Mouse (Mus musculus) embryonic facial prominence, embryonic 12.5 days (tissue): ENCODE data around the gene Ston1. TPM values are rescaled to one million over a fixed set of nuclear protein-coding genes. Genes with fewer than 3 reads are reported as not detected.

Experiments used
- ATAC-seq: fragments of 200-750 bp; cut with Nextera tagmentation; 2 replicates; pipeline ENCODE4 v1.8.0; 2017; ENCODE audit not compliant: insufficient number of reproducible peaks, insufficient read depth, low FRiP score, low TSS enrichment
- H3K27ac ChIP-seq: fragments of 300-500 bp; sonication (generic); 2 replicates; pipeline ENCODE4 v1.5.1; 2016; ENCODE audit warnings: mild to moderate bottlenecking
- H3K27me3 ChIP-seq: fragments of 300-500 bp; sonication (generic); 2 replicates; pipeline ENCODE4 v1.6.1; 2016; ENCODE audit warnings: mild to moderate bottlenecking, moderate library complexity
- H3K36me3 ChIP-seq: fragments of 300-500 bp; sonication (generic); 2 replicates; pipeline ENCODE4 v1.6.1; 2016; ENCODE audit warnings: mild to moderate bottlenecking
- H3K4me1 ChIP-seq: fragments of 300-500 bp; sonication (generic); 2 replicates; pipeline ENCODE4 v1.6.1; 2016
- H3K4me2 ChIP-seq: fragments of 300-500 bp; sonication (generic); replicated peaks from 2 replicates; pipeline ENCODE4 v1.6.1; 2016; ENCODE audit warnings: mild to moderate bottlenecking, moderate library complexity
- H3K4me3 ChIP-seq: fragments of 300-500 bp; sonication (generic); 2 replicates; pipeline ENCODE4 v1.5.1; 2016; ENCODE audit warnings: mild to moderate bottlenecking
- H3K9ac ChIP-seq: fragments of 300-500 bp; sonication (generic); 2 replicates; pipeline ENCODE4 v1.6.1; 2016; ENCODE audit warnings: mild to moderate bottlenecking, moderate library complexity
- H3K9me3 ChIP-seq: fragments of 300-500 bp; sonication (generic); 2 replicates; pipeline ENCODE4 v1.6.1; 2016; ENCODE audit warnings: mild to moderate bottlenecking, moderate library complexity
- WGBS: fragments of 180-500 bp; shearing (Covaris S2); methylation state at CpG from one replicate; pipeline ENCODE4 v1.1.7; 2016; 5-methylcytosine and 5-hydroxymethylcytosine counted together
- polyA plus RNA-seq: library from polyadenylated mRNA; unstranded; fragments of >200 nt; fragmentation: Nextera tagmentation; extraction: Ambion mirVana; gene quantifications from 2 replicates; pipeline ENCODE4 v1.2.1, GENCODE M21; 2016

The Ston1 gene
- polyA plus RNA-seq, 1 experiment from 2014 or later, result 4.9 TPM

DNA sequence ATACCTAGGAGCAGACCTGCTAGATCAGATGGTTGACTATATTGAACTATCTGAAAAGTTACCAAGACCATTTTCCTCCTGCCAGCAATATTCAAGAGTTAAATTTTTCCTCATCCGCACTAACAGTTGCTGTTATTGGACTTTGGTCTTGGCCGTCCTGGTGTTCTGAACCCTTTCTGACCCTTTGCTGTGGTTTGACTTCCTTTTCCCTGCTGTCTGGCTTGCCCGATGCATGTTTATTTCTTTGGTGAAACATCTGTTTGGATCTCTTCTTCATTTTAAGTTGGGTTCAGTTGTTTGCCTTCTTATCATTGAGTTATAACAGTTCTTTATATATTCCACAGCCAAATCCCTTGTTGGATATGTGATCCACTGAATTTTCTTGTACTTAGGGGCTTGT lies 33.9 kb upstream of the Ston1 start:
- H3K27me3 ChIP-seq, result no peaks in the 10 kb centered on the region
- no peaks in the 10 kb centered on the region for H3K4me1 ChIP-seq
- no peak overlapping the region for H3K4me2 ChIP-seq
- H3K36me3 ChIP-seq, result peaks cover 28% of the 10 kb centered on the region
- 68% methylated on average over 3 of the region's 3 CpGs for WGBS
- H3K4me3 ChIP-seq, result no peak overlapping the region
- H3K27ac ChIP-seq, result no peak overlapping the region
- H3K9me3 ChIP-seq, result no peaks in the 10 kb centered on the region
- no peak for ATAC-seq
- H3K9ac ChIP-seq, result no peak overlapping the region

DNA sequence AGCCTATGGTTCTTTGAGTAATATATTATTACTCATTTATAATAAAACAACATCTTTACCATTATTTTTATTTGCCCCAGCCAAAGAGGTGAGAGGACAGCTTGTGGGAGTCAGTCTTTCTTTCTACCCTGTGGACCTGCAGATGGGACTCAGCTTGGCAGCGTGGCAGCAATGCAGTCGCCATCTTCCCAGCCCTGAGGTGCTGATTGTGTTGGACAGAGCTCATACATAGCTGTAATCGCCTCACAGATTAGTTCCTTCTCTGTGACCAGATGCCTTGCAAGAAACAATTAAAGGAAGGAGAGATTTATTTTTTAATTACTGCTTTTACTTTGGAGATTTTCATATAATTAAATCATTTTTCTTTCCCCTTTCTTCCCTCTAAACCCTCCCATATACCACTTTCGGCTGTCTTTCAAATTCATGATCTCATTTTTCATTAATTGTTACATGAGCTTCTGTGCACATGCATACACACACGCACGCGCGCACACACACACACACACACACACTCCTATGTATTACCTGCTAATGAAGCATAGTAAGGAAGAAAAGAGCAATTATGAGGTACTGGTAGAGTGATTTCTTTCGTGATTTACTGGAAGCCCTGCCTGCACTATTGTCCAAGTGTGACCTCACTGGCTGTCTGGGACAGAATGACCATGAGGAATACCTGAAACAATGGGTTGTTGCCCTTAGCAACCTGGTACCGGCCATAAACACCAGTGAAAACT lies 27.5 kb upstream of the Ston1 start:
- ATAC-seq, result no peak

GRCm38 (mm10) chr17:88570784-88571183 lies 26.7 kb upstream of the Ston1 start:
- Histone ChIP-seq H3K9me3 (no peaks in the 10 kb centered on the region), H3K27me3 (no peaks in the 10 kb centered on the region), H3K9ac (no peak overlapping the region), H3K27ac (no peak overlapping the region), H3K4me2 (no peak overlapping the region), H3K4me3 (no peak overlapping the region), H3K36me3 (peaks cover 52% of the 10 kb centered on the region), H3K4me1 (no peaks in the 10 kb centered on the region)
- no peak for ATAC-seq
- 76% methylated on average over 11 of the region's 11 CpGs for WGBS

More for the DNA sequence above, 27.5 kb upstream of the Ston1 start:
- Histone ChIP-seq H3K4me1 (no peaks in the 10 kb centered on the region), H3K4me3 (no peak overlapping the region), H3K27me3 (no peaks in the 10 kb centered on the region), H3K9ac (no peak overlapping the region), H3K9me3 (no peaks in the 10 kb centered on the region), H3K27ac (no peak overlapping the region), H3K36me3 (peaks cover 53% of the 10 kb centered on the region), H3K4me2 (no peak overlapping the region)
- WGBS, result 86% methylated on average over 10 of the region's 10 CpGs

DNA sequence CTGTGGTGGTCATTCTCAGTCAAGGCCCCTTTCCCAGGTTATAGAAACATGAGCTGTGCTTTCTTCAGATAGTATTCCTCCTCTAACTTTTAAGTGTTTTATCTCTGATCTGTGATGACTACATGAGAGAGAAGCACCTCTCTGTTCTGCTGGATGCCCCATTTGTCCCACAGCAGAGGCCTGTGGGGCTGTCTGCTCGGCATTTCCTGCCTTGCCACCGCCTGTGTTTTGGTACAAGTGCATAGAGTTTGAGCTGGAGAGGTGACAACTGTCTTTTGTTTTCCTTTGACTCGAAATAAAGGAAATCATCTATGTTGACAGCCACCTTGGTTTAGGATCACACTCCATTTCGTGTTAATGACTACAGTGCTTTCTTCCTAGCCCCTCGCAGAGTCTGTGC lies 22.7 kb upstream of the Ston1 start:
- no peak for ATAC-seq
- no peak overlapping the region for H3K4me2 ChIP-seq
- H3K4me1 ChIP-seq, result no peaks in the 10 kb centered on the region
- H3K9ac ChIP-seq, result no peak overlapping the region
- WGBS, result 71% methylated on average over 5 of the region's 5 CpGs
- no peaks in the 10 kb centered on the region for H3K27me3 ChIP-seq
- H3K27ac ChIP-seq, result no peak overlapping the region
- no peaks in the 10 kb centered on the region for H3K9me3 ChIP-seq
- H3K36me3 ChIP-seq, result peaks cover 55% of the 10 kb centered on the region
- H3K4me3 ChIP-seq, result no peak overlapping the region

DNA sequence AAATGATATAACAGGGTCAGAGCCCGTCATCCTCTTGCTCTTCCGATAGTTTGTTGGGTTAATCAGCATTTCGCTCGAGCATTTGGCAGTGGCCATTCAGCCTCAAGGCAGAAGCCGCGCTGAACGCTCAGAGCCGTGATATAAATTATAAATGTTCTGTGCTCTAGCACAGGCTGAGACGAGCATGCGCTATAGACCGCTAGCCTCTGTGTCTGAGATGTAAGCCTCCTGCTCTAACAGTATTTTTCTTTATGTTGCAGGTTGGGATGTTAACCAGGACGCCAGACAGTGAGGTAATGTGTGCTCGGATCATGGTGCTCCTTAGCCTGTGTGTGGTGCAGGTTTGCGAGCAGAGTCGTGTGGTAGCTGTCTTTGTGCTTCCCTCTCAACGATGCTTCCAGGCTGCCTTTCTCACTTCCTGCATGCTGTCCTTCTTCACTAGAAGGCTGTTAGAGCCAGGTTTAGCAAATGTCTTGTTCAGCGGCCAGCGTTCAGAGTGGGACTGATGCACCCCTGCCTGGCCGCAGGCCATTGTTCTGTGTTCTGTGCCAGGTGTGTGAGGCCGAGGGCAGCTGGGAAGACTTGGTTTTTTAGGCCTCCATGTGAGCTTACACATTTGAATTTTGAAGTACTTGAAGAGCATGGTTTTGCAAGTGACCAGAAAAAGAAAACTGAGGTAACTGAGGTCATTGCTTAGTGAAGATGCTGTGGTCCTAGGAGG lies 18.8 kb upstream of the Ston1 start:
- peaks cover 40% of the 10 kb centered on the region for H3K36me3 ChIP-seq
- H3K4me3 ChIP-seq, result no peak overlapping the region
- H3K27me3 ChIP-seq, result no peaks in the 10 kb centered on the region
- H3K9ac ChIP-seq, result no peak overlapping the region
- WGBS, result 88% methylated on average over 20 of the region's 20 CpGs
- no peak overlapping the region for H3K4me2 ChIP-seq
- no peak overlapping the region for H3K27ac ChIP-seq
- H3K9me3 ChIP-seq, result no peaks in the 10 kb centered on the region
- H3K4me1 ChIP-seq, result no peaks in the 10 kb centered on the region
- ATAC-seq, result no peak

- Histone ChIP-seq H3K9ac (no peak overlapping the region), H3K4me3 (no peak overlapping the region), H3K9me3 (no peaks in the 10 kb centered on the region), H3K4me1 (no peaks in the 10 kb centered on the region), H3K4me2 (no peak overlapping the region), H3K27me3 (no peaks in the 10 kb centered on the region), H3K36me3 (peaks cover 57% of the 10 kb centered on the region), H3K27ac (no peak overlapping the region)
- 85% methylated on average over 6 of the region's 6 CpGs for WGBS
- no peak for ATAC-seq
These were observed 16.9 kb upstream of the Ston1 start for GRCm38 (mm10) chr17:88580556-88580955.

DNA sequence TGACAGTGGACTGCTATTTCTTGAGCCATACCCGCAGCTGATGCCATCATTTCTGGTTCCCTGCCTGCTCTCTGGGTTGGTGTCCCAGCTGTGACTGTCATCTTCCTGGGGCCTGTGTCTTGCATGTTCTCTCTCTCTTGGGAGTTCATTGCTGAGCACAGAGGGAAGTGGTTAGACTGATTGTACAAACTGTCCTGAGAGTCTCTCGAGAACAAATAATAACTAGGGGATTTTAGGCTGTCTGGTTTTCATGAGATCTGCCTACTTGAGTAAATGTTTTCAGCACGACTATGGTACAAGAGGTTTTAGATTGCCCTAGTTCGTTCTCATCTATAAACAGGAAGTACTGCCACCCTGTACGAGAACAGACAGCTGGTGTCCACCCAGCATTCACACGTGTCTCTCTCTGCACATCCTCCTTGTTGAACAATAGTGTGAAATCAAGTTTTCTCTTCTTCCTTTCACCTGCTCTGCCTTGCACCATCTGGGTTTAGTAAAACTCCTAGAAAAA lies 15.9 kb upstream of the Ston1 start:
- H3K9me3 ChIP-seq, result no peaks in the 10 kb centered on the region
- H3K4me3 ChIP-seq, result no peak overlapping the region
- H3K27me3 ChIP-seq, result no peaks in the 10 kb centered on the region
- ATAC-seq, result no peak
- no peak overlapping the region for H3K4me2 ChIP-seq
- WGBS, result 62% methylated on average over 6 of the region's 6 CpGs
- H3K36me3 ChIP-seq, result peaks cover 59% of the 10 kb centered on the region
- no peak overlapping the region for H3K9ac ChIP-seq
- no peaks in the 10 kb centered on the region for H3K4me1 ChIP-seq
- H3K27ac ChIP-seq, result no peak overlapping the region

- H3K9me3 ChIP-seq, result no peaks in the 10 kb centered on the region
- no peaks in the 10 kb centered on the region for H3K27me3 ChIP-seq
- ATAC-seq, result no peak
- no peak overlapping the region for H3K9ac ChIP-seq
- 74% methylated on average over 11 of the region's 11 CpGs for WGBS
- no peak overlapping the region for H3K4me3 ChIP-seq
- H3K36me3 ChIP-seq, result peaks cover 58% of the 10 kb centered on the region
- H3K4me1 ChIP-seq, result no peaks in the 10 kb centered on the region
- H3K4me2 ChIP-seq, result no peak overlapping the region
- no peak overlapping the region for H3K27ac ChIP-seq
These were observed 14.5 kb upstream of the Ston1 start for GRCm38 (mm10) chr17:88582999-88583398.

DNA sequence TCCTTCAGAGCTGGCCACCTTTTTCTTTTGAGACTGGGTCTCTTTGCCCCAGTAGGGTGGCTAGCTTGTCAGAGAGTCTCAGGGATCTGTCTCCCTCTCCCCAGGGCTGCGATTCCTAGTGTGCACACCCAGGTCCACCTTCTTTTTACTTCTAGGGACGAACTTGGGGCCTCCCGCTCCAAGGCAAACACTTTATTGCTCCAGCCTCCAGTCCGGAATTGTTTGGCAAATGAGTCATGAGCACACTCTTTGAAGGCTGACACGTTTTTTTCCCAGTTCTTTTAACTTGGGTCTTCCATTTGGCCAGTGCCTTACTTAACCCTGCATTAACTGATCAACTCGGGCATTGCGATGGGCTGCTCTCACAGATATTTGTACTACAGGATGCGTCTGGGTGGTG lies 14.1 kb upstream of the Ston1 start:
- peaks cover 56% of the 10 kb centered on the region for H3K36me3 ChIP-seq
- no peak overlapping the region for H3K27ac ChIP-seq
- no peak overlapping the region for H3K4me2 ChIP-seq
- H3K4me1 ChIP-seq, result no peaks in the 10 kb centered on the region
- H3K4me3 ChIP-seq, result no peak overlapping the region
- H3K27me3 ChIP-seq, result no peaks in the 10 kb centered on the region
- no peak for ATAC-seq
- no peaks in the 10 kb centered on the region for H3K9me3 ChIP-seq
- H3K9ac ChIP-seq, result no peak overlapping the region
- 89% methylated on average over 8 of the region's 8 CpGs for WGBS

DNA sequence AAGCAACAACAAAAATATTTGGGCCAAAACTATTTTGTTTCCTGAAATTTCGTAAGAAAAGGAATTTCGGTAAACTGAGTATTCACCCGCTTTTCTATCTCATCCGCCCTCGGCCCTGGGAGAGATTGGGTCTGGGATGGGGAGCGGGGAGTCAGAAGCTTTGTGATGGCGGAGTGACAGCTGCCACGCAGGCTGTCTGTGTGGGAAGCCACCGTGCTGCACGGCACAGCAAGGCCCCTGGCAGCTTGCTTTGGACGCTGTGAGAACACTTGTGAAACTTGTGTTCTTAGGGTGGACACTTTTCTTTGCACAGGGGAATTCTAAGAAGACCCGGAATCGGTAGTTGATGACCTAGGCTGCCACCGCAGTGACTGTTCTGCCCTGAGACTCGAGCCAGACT lies 10.1 kb upstream of the Ston1 start:
- Histone ChIP-seq H3K9me3 (no peaks in the 10 kb centered on the region), H3K4me2 (no peak overlapping the region), H3K27me3 (no peaks in the 10 kb centered on the region), H3K36me3 (peaks cover 49% of the 10 kb centered on the region), H3K4me3 (no peak overlapping the region), H3K9ac (no peak overlapping the region), H3K27ac (no peak overlapping the region), H3K4me1 (no peaks in the 10 kb centered on the region)
- 79% methylated on average over 15 of the region's 15 CpGs for WGBS
- ATAC-seq, result no peak

DNA sequence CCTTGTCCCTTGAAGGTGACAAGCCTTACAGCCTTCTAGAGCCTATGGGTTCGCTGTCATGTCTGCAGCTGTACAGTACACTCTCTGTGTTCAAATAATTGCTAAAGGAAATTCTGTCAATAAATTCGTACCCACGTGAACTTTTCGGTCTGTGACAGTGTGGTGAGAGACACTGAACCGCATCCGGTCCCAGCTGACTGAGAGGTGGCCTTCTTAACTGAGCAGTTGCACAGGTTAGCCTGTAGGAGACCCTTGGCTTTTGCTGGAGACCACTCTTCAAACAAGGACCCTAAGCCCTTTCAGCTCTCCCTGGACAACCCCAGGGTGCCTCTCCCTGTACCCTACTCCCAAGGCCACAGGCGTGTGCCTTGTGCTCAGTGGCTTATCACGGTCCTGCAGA lies 9.3 kb upstream of the Ston1 start:
- Histone ChIP-seq H3K4me1 (no peaks in the 10 kb centered on the region), H3K27me3 (no peaks in the 10 kb centered on the region), H3K27ac (no peak overlapping the region), H3K36me3 (peaks cover 47% of the 10 kb centered on the region), H3K4me2 (no peak overlapping the region), H3K9ac (no peak overlapping the region), H3K4me3 (no peak overlapping the region), H3K9me3 (no peaks in the 10 kb centered on the region)
- 92% methylated on average over 8 of the region's 8 CpGs for WGBS
- ATAC-seq, result no peak

DNA sequence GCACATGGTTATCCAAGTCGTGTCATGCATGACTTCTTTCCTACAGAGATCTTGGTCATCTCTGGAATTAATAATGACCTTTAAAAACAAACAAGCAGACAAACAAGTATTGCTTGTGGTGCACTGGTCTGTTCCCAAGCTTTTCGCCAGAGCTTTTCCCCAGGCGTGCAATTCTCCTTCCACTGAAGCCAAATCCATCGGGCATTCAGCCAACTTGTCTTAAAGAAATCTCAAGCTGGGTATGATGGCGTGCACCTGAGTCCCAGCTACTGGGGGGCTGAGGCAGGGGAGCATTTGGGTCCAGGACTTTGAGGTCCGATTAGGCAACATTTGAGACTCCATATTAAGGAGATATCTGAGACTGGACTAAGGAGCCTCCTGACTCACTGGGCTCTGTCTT lies 7.2 kb upstream of the Ston1 start:
- Histone ChIP-seq H3K9ac (no peak overlapping the region), H3K9me3 (no peaks in the 10 kb centered on the region), H3K27ac (no peak overlapping the region), H3K27me3 (no peaks in the 10 kb centered on the region), H3K36me3 (peaks cover 28% of the 10 kb centered on the region), H3K4me2 (no peak overlapping the region), H3K4me3 (no peak overlapping the region), H3K4me1 (no peaks in the 10 kb centered on the region)
- 81% methylated on average over 6 of the region's 6 CpGs for WGBS
- ATAC-seq, result no peak
